Mouse (Mus musculus): Measurements from ENCODE around the gene Recql5.
A peak's percentile ranks its signal among the peaks of the same experiment; 100 is the strongest.

Recql5 gene

GRCm38 (mm10) chr11:115933108-115933746 is at the start of gene Recql5, which contains the start of gene Sap30bp:
Recql5 (minus strand) TSS chr11:115933477.
Sap30bp (plus strand) TSS chr11:115933282.
- DNase-seq = peak; percentile 98

- peak; percentile 49 to 51 for DNase-seq
Measured at GRCm38 (mm10) chr11:115982472-115982871, 49.2 kb upstream of the Recql5 start.

DNA sequence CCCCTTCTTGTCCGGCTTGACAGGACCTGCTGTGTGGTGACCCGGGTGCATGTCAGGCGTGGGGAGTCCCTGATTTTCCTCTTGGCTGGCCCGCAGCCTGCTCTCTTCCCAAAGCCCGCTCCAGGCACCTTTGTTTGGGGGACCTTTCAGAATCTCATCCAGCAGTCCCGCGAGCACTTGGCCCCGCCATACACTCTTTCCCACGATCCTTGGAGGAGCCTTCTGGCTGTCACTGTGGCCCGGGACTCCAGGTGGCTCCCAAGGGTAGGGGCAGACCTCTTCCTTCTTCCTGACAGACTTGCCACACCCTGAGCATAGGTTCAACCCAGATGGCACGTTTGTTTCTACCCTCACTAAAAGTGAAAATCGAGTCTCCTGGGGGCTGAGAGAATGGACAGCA is 42.3 kb upstream of the Recql5 start:
- DNase-seq = no peak

DNA sequence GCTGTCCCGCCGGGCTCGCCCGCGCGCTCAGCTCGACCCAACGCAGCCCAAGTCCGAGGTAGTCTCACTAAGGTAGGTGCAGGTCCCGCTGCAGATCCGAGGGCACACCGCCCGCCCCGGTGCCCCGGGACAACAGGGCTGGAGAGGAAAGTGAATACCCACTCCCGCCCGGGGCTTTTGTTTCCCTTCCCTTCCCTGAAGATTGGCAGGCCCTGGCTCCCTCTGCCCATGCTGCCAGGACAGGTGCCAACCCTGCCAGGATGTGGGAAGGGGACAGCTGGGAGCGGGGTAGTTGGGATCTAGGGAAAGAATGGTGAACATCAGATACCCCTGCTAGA is 41.8 kb upstream of the Recql5 start:
- DNase-seq = no peak

- DNase-seq = peak; percentile 35 to 44
Measured at GRCm38 (mm10) chr11:115974309-115975082, 41.2 kb upstream of the Recql5 start, which contains the start of gene Itgb4. Itgb4 (plus strand) TSS chr11:115974709.

DNA sequence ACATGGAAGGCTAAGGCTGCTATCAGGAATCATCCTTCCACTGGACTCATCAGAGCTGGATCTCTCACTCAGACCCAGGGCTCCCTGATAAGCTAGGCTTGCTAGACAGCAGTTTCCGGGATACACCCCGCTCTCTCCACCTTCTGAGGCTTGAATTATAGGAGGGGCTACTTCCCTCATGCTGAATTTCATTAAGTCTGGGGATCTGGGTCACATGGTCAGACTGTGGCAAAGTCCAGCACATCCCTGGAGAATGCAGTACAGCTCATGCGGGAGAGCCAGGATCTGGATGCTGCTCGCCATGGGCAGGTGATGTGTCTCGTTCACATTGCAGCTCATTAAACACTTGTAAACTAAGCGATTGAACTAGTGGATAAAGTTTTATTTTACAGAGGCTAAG is 37.7 kb upstream of the Recql5 start:
- DNase-seq = no peak

DNA sequence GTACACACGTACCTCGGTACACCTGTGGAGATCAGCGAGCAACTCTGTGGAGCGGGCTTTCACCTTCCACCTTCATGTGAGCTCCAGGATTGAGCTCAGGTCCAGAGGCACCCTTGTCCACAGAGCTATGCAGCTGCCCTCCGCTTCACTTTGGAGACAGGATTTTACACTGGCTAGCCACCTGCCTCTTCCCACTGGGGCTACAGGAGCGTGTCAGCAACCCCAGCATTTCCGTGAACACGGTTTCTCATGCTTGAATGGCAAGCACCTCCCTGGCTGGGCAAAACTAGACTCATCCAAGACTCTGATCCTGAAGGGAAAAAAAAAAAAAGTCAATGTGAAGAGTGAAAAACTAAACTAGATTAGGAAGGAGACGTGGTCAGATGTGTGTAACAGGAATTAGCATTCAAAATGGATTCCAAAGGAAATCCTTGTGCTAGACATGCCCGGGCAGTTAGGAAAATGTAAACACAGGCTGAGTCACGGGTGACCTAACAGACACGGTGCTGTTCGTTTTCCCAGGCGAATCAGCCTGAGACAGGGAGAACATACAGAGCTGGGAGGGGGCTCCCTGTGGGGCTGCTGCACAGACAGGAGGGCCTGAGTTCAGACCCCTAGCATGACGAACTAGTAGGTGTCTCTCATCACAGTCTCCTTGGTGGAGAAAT is 36.9 kb upstream of the Recql5 start:
- DNase-seq = no peak

GRCm38 (mm10) chr11:115968731-115969405 is 35.6 kb upstream of the Recql5 start:
- DNase-seq = no peak

DNA sequence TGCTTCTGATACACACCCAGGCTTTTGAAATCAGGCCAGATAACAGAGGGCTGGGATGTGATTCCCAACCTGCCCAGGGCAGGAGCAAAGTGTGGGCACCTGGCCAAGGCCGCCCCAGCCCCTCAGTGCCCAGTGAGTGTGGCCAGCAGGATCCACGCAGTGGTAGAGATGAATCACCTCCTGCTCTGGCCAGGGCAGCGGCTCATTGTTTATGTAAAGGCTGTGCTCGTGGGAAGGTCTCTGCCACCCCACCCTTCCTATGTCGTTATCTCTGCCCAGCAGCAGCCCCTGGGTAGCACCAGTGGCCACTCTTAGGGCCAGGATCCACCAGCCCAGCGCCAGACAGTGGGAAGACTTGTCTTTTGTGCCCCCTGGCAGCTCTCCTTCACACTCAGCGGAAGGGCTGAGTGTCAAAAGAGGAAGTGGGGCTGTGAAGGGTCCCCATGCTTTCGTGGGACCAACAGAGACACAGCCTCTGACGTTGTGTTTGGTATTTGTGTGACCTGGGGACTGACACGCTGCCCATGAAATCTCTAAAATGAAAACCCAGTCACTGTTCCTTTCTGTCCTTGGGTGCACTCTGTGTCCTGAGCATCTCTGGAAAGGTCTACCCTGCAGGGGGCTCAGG is 31.8 kb upstream of the Recql5 start:
- DNase-seq = no peak

DNA sequence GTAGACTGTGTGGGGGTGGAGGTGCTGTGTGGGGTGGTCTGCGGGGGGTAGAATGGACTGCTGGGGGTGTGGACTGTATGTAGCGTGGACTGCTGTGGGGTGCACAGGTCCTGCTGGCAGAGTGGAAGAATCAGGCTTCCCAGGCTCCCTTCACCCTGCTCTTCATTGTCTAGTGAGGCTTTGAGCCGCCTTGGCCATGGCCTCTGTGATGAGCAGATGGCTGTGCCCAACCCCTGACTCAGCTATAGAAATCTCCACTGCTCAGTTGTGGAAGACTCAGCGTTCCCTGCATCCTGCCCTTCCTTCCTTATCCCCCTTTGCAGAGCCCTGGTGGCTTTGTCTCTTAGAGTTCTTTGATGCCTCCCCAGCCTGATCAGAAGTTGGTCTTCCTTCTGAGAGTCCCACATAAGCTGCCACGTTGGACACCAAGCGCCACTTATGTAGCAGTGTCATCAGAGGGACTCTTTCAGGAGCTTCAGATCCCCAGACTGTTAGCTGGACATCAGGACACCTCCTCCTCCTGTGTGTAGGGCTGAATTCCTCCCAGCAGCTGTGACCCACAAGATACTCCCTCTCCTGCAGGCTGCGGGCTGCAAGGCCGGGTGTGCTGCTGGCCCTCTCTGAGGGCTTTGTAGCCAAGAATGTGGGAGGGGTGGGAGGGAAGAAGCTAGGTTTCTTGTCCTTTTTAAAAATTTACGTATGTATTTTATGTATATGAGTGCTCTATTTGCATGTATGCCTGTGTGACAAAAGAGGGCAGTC is 29.6 kb upstream of the Recql5 start:
- DNase-seq = no peak

- no peak for DNase-seq
Measured at GRCm38 (mm10) chr11:115959018-115959417, 25.7 kb upstream of the Recql5 start.

GRCm38 (mm10) chr11:115957971-115958370 is 24.7 kb upstream of the Recql5 start:
- DNase-seq = no peak

- DNase-seq = no peak
Measured at GRCm38 (mm10) chr11:115956453-115956852, 23.2 kb upstream of the Recql5 start.

- no peak for DNase-seq
Measured at GRCm38 (mm10) chr11:115955195-115955858, 22.1 kb upstream of the Recql5 start.

- no peak for DNase-seq
Measured at GRCm38 (mm10) chr11:115954712-115955111, 21.4 kb upstream of the Recql5 start.

GRCm38 (mm10) chr11:115950719-115951118 is 17.4 kb upstream of the Recql5 start:
- no peak for DNase-seq

DNA sequence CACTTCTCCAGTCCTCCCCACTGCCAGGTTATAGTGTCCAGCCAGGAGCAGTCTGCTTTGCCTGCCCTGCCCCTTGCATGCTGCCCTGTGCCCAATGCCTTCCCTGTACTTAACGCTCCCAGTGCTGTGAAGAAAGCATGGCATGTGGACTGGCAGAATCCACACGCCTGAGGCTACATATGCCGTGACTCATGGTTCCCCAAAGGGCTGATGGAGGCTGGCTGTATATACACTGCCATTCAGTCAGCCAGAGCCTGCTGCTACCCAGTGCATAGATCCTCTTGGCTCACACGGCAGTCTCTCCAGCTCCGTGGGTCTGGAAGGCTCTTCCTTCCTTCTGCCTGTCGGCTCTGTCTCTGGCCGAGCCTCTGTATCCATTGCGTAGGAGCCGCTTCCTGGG is 15.0 kb upstream of the Recql5 start:
- no peak for DNase-seq

- no peak for DNase-seq
Measured at GRCm38 (mm10) chr11:115946221-115946828, 13.0 kb upstream of the Recql5 start.

DNA sequence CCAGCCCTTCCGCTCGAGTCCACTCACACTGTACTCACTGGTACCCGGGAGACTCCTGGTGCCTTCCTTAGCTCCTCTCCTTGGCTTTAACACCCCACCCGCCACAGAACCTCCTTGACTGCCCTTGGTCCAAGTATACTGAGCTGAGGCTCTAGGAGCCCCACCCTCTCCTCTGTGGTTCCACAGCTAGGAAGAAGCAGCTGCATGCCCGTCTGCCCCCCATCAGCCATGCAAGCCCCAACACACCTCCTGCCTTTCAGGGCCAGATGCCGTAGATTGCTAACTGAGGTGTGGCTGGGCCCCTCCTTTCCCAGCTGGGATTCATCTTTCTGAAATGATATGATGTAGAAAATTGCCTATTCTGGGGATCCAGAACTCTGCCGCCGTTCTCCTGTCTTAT is 12.0 kb upstream of the Recql5 start:
- DNase-seq = no peak

- DNase-seq = no peak
Measured at GRCm38 (mm10) chr11:115941980-115942379, 8.7 kb upstream of the Recql5 start.

All from cerebellum, adult 18-20 months (tissue).